Mouse (Mus musculus) forebrain, embryonic 10.5 days (tissue): ENCODE data around the gene Gpr176. TPM values are rescaled to one million over a fixed set of nuclear protein-coding genes. Genes with fewer than 3 reads are reported as not detected.

Experiments
- DNase-seq: peaks from one replicate; pipeline ENCODE4 v3.0.0-alpha.2; 2017; ENCODE audit warnings: low spot score; ENCODE audit errors: extremely low spot score
- H3K27ac ChIP-seq: fragments of 300-500 bp; sonication (generic); 2 replicates; pipeline ENCODE4 v1.5.1; 2016; ENCODE audit warnings: mild to moderate bottlenecking
- H3K27me3 ChIP-seq: fragments of 300-500 bp; sonication (generic); 2 replicates; pipeline ENCODE4 v1.6.1; 2016; ENCODE audit warnings: mild to moderate bottlenecking; ENCODE audit not compliant: poor library complexity, severe bottlenecking
- H3K36me3 ChIP-seq: fragments of 300-500 bp; sonication (generic); replicated peaks from 2 replicates; pipeline ENCODE4 v1.6.1; 2016; ENCODE audit warnings: mild to moderate bottlenecking, moderate library complexity
- H3K4me1 ChIP-seq: fragments of 300-500 bp; sonication (generic); 2 replicates; pipeline ENCODE4 v1.6.1; 2016
- H3K4me3 ChIP-seq: fragments of 300-500 bp; sonication (generic); 2 replicates; pipeline ENCODE4 v1.5.1; 2016; ENCODE audit warnings: mild to moderate bottlenecking, moderate library complexity
- H3K9me3 ChIP-seq: fragments of 300-500 bp; sonication (generic); 2 replicates; pipeline ENCODE4 v1.6.1; 2016; ENCODE audit warnings: mild to moderate bottlenecking, moderate library complexity
- WGBS: fragments of 180-500 bp; shearing (Covaris S2); methylation state at CpG from one replicate; pipeline ENCODE4 v1.1.7; 2016; 5-methylcytosine and 5-hydroxymethylcytosine counted together
- polyA plus RNA-seq: library from polyadenylated mRNA; unstranded; fragments of >200 nt; fragmentation: Nextera tagmentation; extraction: Ambion mirVana; gene quantifications from 2 replicates; pipeline ENCODE4 v1.2.1, GENCODE M21; 2016

Gene Gpr176
- 0.04 and 0.17 TPM in 2 replicates for polyA plus RNA-seq

GRCm38 (mm10) chr2:118372901-118373571 is at the start of gene Gpr176:
Gene Gpr176 (minus strand): TSS chr2:118373419.
- Histone ChIP-seq H3K36me3 (no peaks in the 10 kb centered on the region), H3K9me3 (no peaks in the 10 kb centered on the region), H3K27me3 (peaks cover 83% of the 10 kb centered on the region), H3K27ac (peak within 1 kb of the TSS; percentile 82), H3K4me1 (peaks cover 19% of the 10 kb centered on the region), H3K4me3 (peak within 1 kb of the TSS; percentile 60)
- WGBS = under 1% methylated on average over 59 of the region's 59 CpGs
- peak; percentile 54 for DNase-seq

- H3K9me3 ChIP-seq = no peaks in the 10 kb centered on the region
- 90% methylated on average over 8 of the region's 8 CpGs for whole genome bisulfite sequencing
- no peak for DNase-seq
- H3K27me3 ChIP-seq = no peaks in the 10 kb centered on the region
- no peaks in the 10 kb centered on the region for H3K4me1 ChIP-seq
- H3K36me3 ChIP-seq = peaks cover 80% of the 10 kb centered on the region
- no peak overlapping the region for H3K27ac ChIP-seq
- no peak overlapping the region for H3K4me3 ChIP-seq
Observed at GRCm38 (mm10) chr2:118422385-118422784, 49.2 kb upstream of the Gpr176 start.

GRCm38 (mm10) chr2:118421951-118422350 is 48.7 kb upstream of the Gpr176 start:
- Histone ChIP-seq H3K36me3 (peaks cover 80% of the 10 kb centered on the region), H3K4me3 (no peak overlapping the region)
- 91% methylated on average over 15 of the region's 15 CpGs for WGBS

DNA sequence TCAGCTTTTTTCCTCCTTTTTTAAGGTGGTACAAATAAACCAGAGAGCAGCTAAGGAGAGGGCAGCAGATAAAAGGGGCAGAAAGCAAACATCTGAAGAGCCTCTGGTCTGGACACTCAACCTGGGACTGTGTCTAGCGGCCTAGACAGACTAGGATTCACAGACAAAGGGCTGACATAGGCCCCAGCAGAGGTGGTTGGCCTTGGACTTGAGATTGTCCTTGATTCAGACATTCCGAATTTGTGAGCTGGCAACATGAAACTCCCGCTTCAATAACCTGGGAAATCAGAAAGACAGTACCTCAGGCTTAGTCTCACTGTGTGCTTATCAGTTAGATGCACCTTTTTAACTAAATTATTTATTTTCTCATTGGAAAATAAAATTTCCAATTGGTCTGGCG is 44.9 kb upstream of the Gpr176 start:
- DNase-seq = no peak
- Histone ChIP-seq H3K4me1 (no peaks in the 10 kb centered on the region), H3K4me3 (no peak overlapping the region), H3K27me3 (no peaks in the 10 kb centered on the region), H3K36me3 (peaks cover 87% of the 10 kb centered on the region), H3K27ac (no peak overlapping the region), H3K9me3 (no peaks in the 10 kb centered on the region)
- 89% methylated on average over 4 of the region's 4 CpGs for WGBS

More at GRCm38 (mm10) chr2:118421951-118422350, 48.7 kb upstream of the Gpr176 start:
- H3K9me3 ChIP-seq = no peaks in the 10 kb centered on the region
- no peak for DNase-seq
- no peaks in the 10 kb centered on the region for H3K4me1 ChIP-seq
- no peak overlapping the region for H3K27ac ChIP-seq
- H3K27me3 ChIP-seq = no peaks in the 10 kb centered on the region

GRCm38 (mm10) chr2:118415601-118416355 is 42.6 kb upstream of the Gpr176 start:
- peaks cover 91% of the 10 kb centered on the region for H3K36me3 ChIP-seq
- 91% methylated on average over 6 of the region's 6 CpGs for WGBS

GRCm38 (mm10) chr2:118412821-118413220 is 39.6 kb upstream of the Gpr176 start:
- DNase-seq = no peak
- no peaks in the 10 kb centered on the region for H3K4me1 ChIP-seq
- H3K27ac ChIP-seq = no peak overlapping the region
- H3K4me3 ChIP-seq = no peak overlapping the region
- H3K36me3 ChIP-seq = peaks cover 77% of the 10 kb centered on the region
- WGBS = 93% methylated on average over 11 of the region's 11 CpGs
- no peaks in the 10 kb centered on the region for H3K9me3 ChIP-seq
- no peaks in the 10 kb centered on the region for H3K27me3 ChIP-seq

More at GRCm38 (mm10) chr2:118415601-118416355, 42.6 kb upstream of the Gpr176 start:
- Histone ChIP-seq H3K27me3 (no peaks in the 10 kb centered on the region), H3K9me3 (no peaks in the 10 kb centered on the region), H3K4me1 (no peaks in the 10 kb centered on the region), H3K27ac (no peak overlapping the region), H3K4me3 (no peak overlapping the region)
- no peak for DNase-seq

DNA sequence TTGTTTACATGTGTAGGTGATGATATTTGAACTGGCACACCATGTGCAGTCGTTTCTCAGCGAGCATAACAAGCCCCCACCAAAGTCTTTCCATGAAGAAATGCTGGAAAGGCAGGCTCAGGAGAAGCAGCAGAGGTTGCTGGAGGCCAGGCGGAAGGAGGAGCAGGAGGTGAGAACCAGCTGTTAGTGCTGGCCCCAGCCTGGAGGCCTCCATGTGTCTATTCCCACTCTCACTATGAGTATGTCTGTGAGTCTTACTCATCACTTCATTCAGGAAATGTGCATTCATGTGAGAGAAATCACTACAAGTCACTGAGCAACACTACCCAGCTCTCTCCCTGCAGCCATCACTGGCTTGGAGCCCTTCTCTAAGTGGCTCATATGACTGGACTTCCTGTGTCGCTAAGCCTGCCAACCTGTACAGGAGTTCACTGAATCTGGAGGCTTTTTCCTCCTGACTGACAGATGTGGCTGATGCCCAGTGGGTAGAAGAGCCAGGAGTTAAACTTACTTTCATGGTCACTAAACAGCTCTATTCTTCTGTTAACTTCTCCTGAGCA is 35.2 kb upstream of the Gpr176 start:
- 91% methylated on average over 4 of the region's 4 CpGs for WGBS
- no peak overlapping the region for H3K4me3 ChIP-seq
- no peaks in the 10 kb centered on the region for H3K4me1 ChIP-seq
- H3K9me3 ChIP-seq = no peaks in the 10 kb centered on the region
- H3K27ac ChIP-seq = no peak overlapping the region
- no peaks in the 10 kb centered on the region for H3K27me3 ChIP-seq
- DNase-seq = no peak
- peaks cover 60% of the 10 kb centered on the region for H3K36me3 ChIP-seq

- DNase-seq = no peak
- H3K4me3 ChIP-seq = no peak overlapping the region
- 75% methylated on average over 2 of the region's 2 CpGs for WGBS
Observed at GRCm38 (mm10) chr2:118406811-118407210, 33.6 kb upstream of the Gpr176 start.

GRCm38 (mm10) chr2:118405568-118405967 is 32.3 kb upstream of the Gpr176 start:
- H3K27me3 ChIP-seq = no peaks in the 10 kb centered on the region
- peaks cover 3% of the 10 kb centered on the region; the same call in 1 of the 2 replicates for H3K4me1 ChIP-seq
- 93% methylated on average over 4 of the region's 4 CpGs for WGBS
- H3K36me3 ChIP-seq = peaks cover 40% of the 10 kb centered on the region
- DNase-seq = no peak
- no peaks in the 10 kb centered on the region for H3K9me3 ChIP-seq
- H3K4me3 ChIP-seq = no peak overlapping the region
- no peak overlapping the region for H3K27ac ChIP-seq

More at GRCm38 (mm10) chr2:118406811-118407210, 33.6 kb upstream of the Gpr176 start:
- no peaks in the 10 kb centered on the region for H3K27me3 ChIP-seq
- peaks cover 46% of the 10 kb centered on the region for H3K36me3 ChIP-seq
- no peak overlapping the region for H3K27ac ChIP-seq
- no peaks in the 10 kb centered on the region for H3K9me3 ChIP-seq
- peaks cover 1% of the 10 kb centered on the region; the same call in 1 of the 2 replicates for H3K4me1 ChIP-seq

- Histone ChIP-seq H3K4me1 (peaks cover 3% of the 10 kb centered on the region; the same call in 1 of the 2 replicates), H3K36me3 (peaks cover 38% of the 10 kb centered on the region), H3K4me3 (no peak overlapping the region), H3K27me3 (no peaks in the 10 kb centered on the region), H3K9me3 (no peaks in the 10 kb centered on the region), H3K27ac (no peak overlapping the region)
- no peak for DNase-seq
- 88% methylated on average over 5 of the region's 5 CpGs for WGBS
Observed at GRCm38 (mm10) chr2:118404336-118404735, 31.1 kb upstream of the Gpr176 start.

GRCm38 (mm10) chr2:118401834-118402727 is 28.9 kb upstream of the Gpr176 start:
- no peak for DNase-seq
- Histone ChIP-seq H3K36me3 (peaks cover 28% of the 10 kb centered on the region), H3K27ac (no peak overlapping the region), H3K27me3 (no peaks in the 10 kb centered on the region), H3K9me3 (no peaks in the 10 kb centered on the region), H3K4me1 (peaks cover 3% of the 10 kb centered on the region; the same call in 1 of the 2 replicates), H3K4me3 (no peak overlapping the region)
- WGBS = 74% methylated on average over 5 of the region's 5 CpGs

DNA sequence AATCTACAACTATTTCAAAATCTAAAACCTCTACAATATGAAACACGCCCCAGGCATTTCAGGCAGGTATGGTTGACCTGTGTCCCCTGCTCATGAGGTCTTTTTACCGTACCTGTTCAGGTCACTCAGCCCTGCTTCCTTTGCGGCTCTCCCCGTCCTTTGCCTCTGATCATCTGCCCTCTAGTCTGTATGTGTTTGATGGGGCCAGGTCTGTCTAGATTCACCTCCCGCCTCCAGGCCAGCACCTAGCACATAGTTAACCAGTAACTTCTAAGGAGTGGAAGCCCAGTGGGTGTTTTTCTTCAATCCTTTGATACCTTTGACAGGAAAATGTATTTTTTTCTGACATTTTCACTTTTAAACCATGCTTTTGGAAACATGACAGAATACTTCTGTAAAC is 26.5 kb upstream of the Gpr176 start:
- H3K4me3 ChIP-seq = no peak overlapping the region
- 91% methylated on average over 5 of the region's 5 CpGs for WGBS
- H3K27ac ChIP-seq = no peak overlapping the region
- H3K36me3 ChIP-seq = peaks cover 23% of the 10 kb centered on the region
- H3K4me1 ChIP-seq = peaks cover 3% of the 10 kb centered on the region; the same call in 1 of the 2 replicates
- H3K27me3 ChIP-seq = no peaks in the 10 kb centered on the region
- DNase-seq = no peak
- H3K9me3 ChIP-seq = peaks cover 12% of the 10 kb centered on the region
